Mouse (Mus musculus): ENCODE data around the gene Usp46. TPM values are rescaled to one million over a fixed set of nuclear protein-coding genes. Genes with fewer than 3 reads are reported as not detected.

Gene Usp46
- polyA plus RNA-seq (2014; fragmentation: Nextera tagmentation; extraction: Ambion mirVana): 39.5 and 49.4 TPM in 2 replicates

GRCm38 (mm10) chr5:74067831-74068713 is at the start of gene Usp46:
Gene Usp46, minus strand, starts transcription at chr5:74068431.
- Histone ChIP-seq H3K27me3 (ENCODE audit: control insufficient read depth, insufficient read depth, low read length) (no peaks in the 10 kb centered on the region), H3K36me3 (ENCODE audit: control insufficient read depth, insufficient read depth, low read length) (no peaks in the 10 kb centered on the region), H3K27ac (replicated peaks; ENCODE audit: low read depth, low read length) (peak within 1 kb of the TSS; percentile 87), H3K9ac (replicated peaks; ENCODE audit: low read length) (peak within 1 kb of the TSS; percentile 90), H3K4me2 (ENCODE audit: low read length) (peak within 1 kb of the TSS; percentile 90), H3K4me3 (replicated peaks; ENCODE audit: low read depth, low read length) (peak within 1 kb of the TSS; percentile 80), H3K4me1 (ENCODE audit: control insufficient read depth, insufficient read depth, low read length) (peaks cover 23% of the 10 kb centered on the region), H3K9me3 (ENCODE audit: control insufficient read depth, low read length) (no peaks in the 10 kb centered on the region)
- DNase-seq (peak; percentile 87), ATAC-seq (ENCODE audit: low FRiP score, low TSS enrichment) (peak; percentile 90)
- under 1% methylated on average over 80 of the region's 89 CpGs for WGBS

GRCm38 (mm10) chr5:74113961-74114689 is 45.9 kb upstream of the Usp46 start:
- Histone ChIP-seq H3K27ac (replicated peaks; ENCODE audit: low read depth, low read length) (no peak overlapping the region), H3K36me3 (ENCODE audit: control insufficient read depth, insufficient read depth, low read length) (no peaks in the 10 kb centered on the region), H3K4me2 (ENCODE audit: low read length) (no peak overlapping the region), H3K9me3 (ENCODE audit: control insufficient read depth, low read length) (no peaks in the 10 kb centered on the region), H3K4me3 (replicated peaks; ENCODE audit: low read depth, low read length) (no peak overlapping the region), H3K4me1 (ENCODE audit: control insufficient read depth, insufficient read depth, low read length) (no peaks in the 10 kb centered on the region), H3K9ac (replicated peaks; ENCODE audit: low read length) (no peak overlapping the region), H3K27me3 (ENCODE audit: control insufficient read depth, insufficient read depth, low read length) (no peaks in the 10 kb centered on the region)
- WGBS: 62% methylated on average over 7 of the region's 7 CpGs
- DNase-seq: peak; percentile 29
- no peak for ATAC-seq (ENCODE audit: low FRiP score, low TSS enrichment)

GRCm38 (mm10) chr5:74105445-74105844 is 37.2 kb upstream of the Usp46 start:
- 63% methylated on average over 7 of the region's 7 CpGs for WGBS
- DNase-seq: no peak
- H3K4me3 ChIP-seq (replicated peaks; ENCODE audit: low read depth, low read length): no peak overlapping the region
- H3K27ac ChIP-seq (replicated peaks; ENCODE audit: low read depth, low read length): no peak overlapping the region
- H3K4me1 ChIP-seq (ENCODE audit: control insufficient read depth, insufficient read depth, low read length): no peaks in the 10 kb centered on the region
- no peak for ATAC-seq (ENCODE audit: low FRiP score, low TSS enrichment)
- H3K9ac ChIP-seq (replicated peaks; ENCODE audit: low read length): no peak overlapping the region
- H3K9me3 ChIP-seq (ENCODE audit: control insufficient read depth, low read length): no peaks in the 10 kb centered on the region
- H3K36me3 ChIP-seq (ENCODE audit: control insufficient read depth, insufficient read depth, low read length): no peaks in the 10 kb centered on the region
- no peaks in the 10 kb centered on the region for H3K27me3 ChIP-seq (ENCODE audit: control insufficient read depth, insufficient read depth, low read length)
- no peak overlapping the region for H3K4me2 ChIP-seq (ENCODE audit: low read length)

- ATAC-seq (ENCODE audit: low FRiP score, low TSS enrichment) (no peak), DNase-seq (no peak)
- Histone ChIP-seq H3K4me3 (replicated peaks; ENCODE audit: low read depth, low read length) (no peak overlapping the region), H3K27ac (replicated peaks; ENCODE audit: low read depth, low read length) (no peak overlapping the region), H3K27me3 (ENCODE audit: control insufficient read depth, insufficient read depth, low read length) (no peaks in the 10 kb centered on the region), H3K9ac (replicated peaks; ENCODE audit: low read length) (no peak overlapping the region), H3K4me1 (ENCODE audit: control insufficient read depth, insufficient read depth, low read length) (no peaks in the 10 kb centered on the region), H3K4me2 (ENCODE audit: low read length) (no peak overlapping the region), H3K36me3 (ENCODE audit: control insufficient read depth, insufficient read depth, low read length) (0 out of 2 replicates have a peak, but pooled peaks cover 3% of the 10 kb centered on the region), H3K9me3 (ENCODE audit: control insufficient read depth, low read length) (no peaks in the 10 kb centered on the region)
- WGBS: 84% methylated on average over 6 of the region's 6 CpGs
Observed at GRCm38 (mm10) chr5:74101761-74102160, 33.5 kb upstream of the Usp46 start.

GRCm38 (mm10) chr5:74099046-74099445 is 30.8 kb upstream of the Usp46 start:
- ATAC-seq (ENCODE audit: low FRiP score, low TSS enrichment): no peak
- 93% methylated on average over 10 of the region's 10 CpGs for WGBS
- Histone ChIP-seq H3K9me3 (ENCODE audit: control insufficient read depth, low read length) (no peaks in the 10 kb centered on the region), H3K4me1 (ENCODE audit: control insufficient read depth, insufficient read depth, low read length) (peaks cover 11% of the 10 kb centered on the region), H3K27me3 (ENCODE audit: control insufficient read depth, insufficient read depth, low read length) (no peaks in the 10 kb centered on the region), H3K4me3 (replicated peaks; ENCODE audit: low read depth, low read length) (no peak overlapping the region), H3K9ac (replicated peaks; ENCODE audit: low read length) (no peak overlapping the region), H3K36me3 (ENCODE audit: control insufficient read depth, insufficient read depth, low read length) (peaks cover 25% of the 10 kb centered on the region), H3K4me2 (ENCODE audit: low read length) (no peak overlapping the region), H3K27ac (replicated peaks; ENCODE audit: low read depth, low read length) (no peak overlapping the region)
- DNase-seq: no peak

- WGBS: 83% methylated on average over 10 of the region's 10 CpGs
- H3K9ac ChIP-seq (replicated peaks; ENCODE audit: low read length): no peak overlapping the region
- ATAC-seq (ENCODE audit: low FRiP score, low TSS enrichment) (no peak), DNase-seq (no peak)
- no peaks in the 10 kb centered on the region for H3K27me3 ChIP-seq (ENCODE audit: control insufficient read depth, insufficient read depth, low read length)
- no peak overlapping the region for H3K4me2 ChIP-seq (ENCODE audit: low read length)
- H3K4me3 ChIP-seq (replicated peaks; ENCODE audit: low read depth, low read length): no peak overlapping the region
- H3K9me3 ChIP-seq (ENCODE audit: control insufficient read depth, low read length): no peaks in the 10 kb centered on the region
- H3K4me1 ChIP-seq (ENCODE audit: control insufficient read depth, insufficient read depth, low read length): peaks cover 13% of the 10 kb centered on the region
- peaks cover 25% of the 10 kb centered on the region for H3K36me3 ChIP-seq (ENCODE audit: control insufficient read depth, insufficient read depth, low read length)
- H3K27ac ChIP-seq (replicated peaks; ENCODE audit: low read depth, low read length): no peak overlapping the region
Observed at GRCm38 (mm10) chr5:74097854-74098220, 29.6 kb upstream of the Usp46 start.

- no peaks in the 10 kb centered on the region for H3K9me3 ChIP-seq (ENCODE audit: control insufficient read depth, low read length)
- H3K27me3 ChIP-seq (ENCODE audit: control insufficient read depth, insufficient read depth, low read length): no peaks in the 10 kb centered on the region
- peaks cover 13% of the 10 kb centered on the region for H3K4me1 ChIP-seq (ENCODE audit: control insufficient read depth, insufficient read depth, low read length)
- H3K9ac ChIP-seq (replicated peaks; ENCODE audit: low read length): no peak overlapping the region
- H3K4me2 ChIP-seq (ENCODE audit: low read length): no peak overlapping the region
- H3K36me3 ChIP-seq (ENCODE audit: control insufficient read depth, insufficient read depth, low read length): peaks cover 25% of the 10 kb centered on the region
- 91% methylated on average over 11 of the region's 11 CpGs for WGBS
- no peak for DNase-seq
- H3K27ac ChIP-seq (replicated peaks; ENCODE audit: low read depth, low read length): no peak overlapping the region
- ATAC-seq (ENCODE audit: low FRiP score, low TSS enrichment): no peak
- no peak overlapping the region for H3K4me3 ChIP-seq (replicated peaks; ENCODE audit: low read depth, low read length)
Observed at GRCm38 (mm10) chr5:74097116-74097853, 29.1 kb upstream of the Usp46 start.

- H3K27ac ChIP-seq (replicated peaks; ENCODE audit: low read depth, low read length): no peak overlapping the region
- no peak overlapping the region for H3K9ac ChIP-seq (replicated peaks; ENCODE audit: low read length)
- H3K4me1 ChIP-seq (ENCODE audit: control insufficient read depth, insufficient read depth, low read length): peaks cover 13% of the 10 kb centered on the region
- WGBS: 98% methylated on average over 1 of the region's 1 CpGs
- no peaks in the 10 kb centered on the region for H3K27me3 ChIP-seq (ENCODE audit: control insufficient read depth, insufficient read depth, low read length)
- no peaks in the 10 kb centered on the region for H3K9me3 ChIP-seq (ENCODE audit: control insufficient read depth, low read length)
- DNase-seq (no peak), ATAC-seq (ENCODE audit: low FRiP score, low TSS enrichment) (no peak)
- H3K4me2 ChIP-seq (ENCODE audit: low read length): no peak overlapping the region
- peaks cover 25% of the 10 kb centered on the region for H3K36me3 ChIP-seq (ENCODE audit: control insufficient read depth, insufficient read depth, low read length)
- no peak overlapping the region for H3K4me3 ChIP-seq (replicated peaks; ENCODE audit: low read depth, low read length)
Observed at GRCm38 (mm10) chr5:74096060-74096459, 27.8 kb upstream of the Usp46 start.

All from midbrain, embryonic 14.5 days (tissue).